Mouse (Mus musculus): ENCODE results near the gene Aipl1. TPM values are rescaled to one million over a fixed set of nuclear protein-coding genes. Genes with fewer than 3 reads are reported as not detected.
A peak's percentile ranks its signal among the peaks of the same experiment; 100 is the strongest.

Gene Aipl1
- polyA plus RNA-seq, 1 experiment from 2014 or later = 0.45 TPM

GRCm38 (mm10) chr11:72029143-72029542 is 8.2 kb downstream of the Aipl1 start:
- Histone ChIP-seq H3K4me3 (no peak overlapping the region), H3K27me3 (0 out of 2 replicates have a peak, but pooled peaks cover 6% of the 10 kb centered on the region), H3K36me3 (no peaks in the 10 kb centered on the region), H3K27ac (no peak overlapping the region), H3K4me2 (peak overlapping the region; percentile 14; the same call in 1 of the 2 replicates), H3K9ac (no peak overlapping the region), H3K9me3 (no peaks in the 10 kb centered on the region), H3K4me1 (peaks cover 6% of the 10 kb centered on the region)
- no peak for ATAC-seq (ENCODE audit: insufficient number of reproducible peaks, low FRiP score, low TSS enrichment, low read depth)
- WGBS = 15% methylated on average over 23 of the region's 23 CpGs

- H3K4me1 ChIP-seq = peaks cover 6% of the 10 kb centered on the region
- WGBS = 82% methylated on average over 9 of the region's 9 CpGs
- H3K27ac ChIP-seq = no peak overlapping the region
- H3K9ac ChIP-seq = no peak overlapping the region
- H3K36me3 ChIP-seq = no peaks in the 10 kb centered on the region
- H3K9me3 ChIP-seq = no peaks in the 10 kb centered on the region
- no peak for ATAC-seq (ENCODE audit: insufficient number of reproducible peaks, low FRiP score, low TSS enrichment, low read depth)
- 0 out of 2 replicates have a peak, but pooled peaks cover 6% of the 10 kb centered on the region for H3K27me3 ChIP-seq
- H3K4me3 ChIP-seq = no peak overlapping the region
- no peak overlapping the region for H3K4me2 ChIP-seq
Measured at GRCm38 (mm10) chr11:72027836-72028235, 9.5 kb downstream of the Aipl1 start.

DNA sequence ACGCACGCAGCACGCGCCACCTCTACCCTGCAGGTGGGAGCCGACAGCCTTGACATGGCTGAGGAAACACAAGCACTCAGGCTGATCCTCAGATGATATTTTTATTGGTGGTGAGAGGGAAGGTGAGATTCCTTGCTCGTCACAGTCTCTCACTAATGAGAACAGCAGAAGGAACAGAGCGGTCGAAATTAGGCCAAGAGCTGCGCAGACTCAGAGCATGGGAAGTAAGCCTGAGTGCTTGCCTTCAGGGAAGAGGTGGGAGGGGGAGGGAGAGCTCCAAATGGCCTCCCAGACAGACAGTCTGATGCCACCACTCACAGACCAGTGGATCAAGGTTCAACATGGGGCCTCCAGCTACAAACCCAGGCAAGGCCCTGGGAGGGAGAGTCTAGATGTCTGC is 10.8 kb downstream of the Aipl1 start:
- Histone ChIP-seq H3K9ac (no peak overlapping the region), H3K36me3 (no peaks in the 10 kb centered on the region), H3K9me3 (no peaks in the 10 kb centered on the region), H3K27ac (no peak overlapping the region), H3K27me3 (0 out of 2 replicates have a peak, but pooled peaks cover 6% of the 10 kb centered on the region), H3K4me1 (peaks cover 6% of the 10 kb centered on the region), H3K4me2 (no peak overlapping the region), H3K4me3 (no peak overlapping the region)
- ATAC-seq (ENCODE audit: insufficient number of reproducible peaks, low FRiP score, low TSS enrichment, low read depth) = no peak
- 81% methylated on average over 9 of the region's 9 CpGs for WGBS

DNA sequence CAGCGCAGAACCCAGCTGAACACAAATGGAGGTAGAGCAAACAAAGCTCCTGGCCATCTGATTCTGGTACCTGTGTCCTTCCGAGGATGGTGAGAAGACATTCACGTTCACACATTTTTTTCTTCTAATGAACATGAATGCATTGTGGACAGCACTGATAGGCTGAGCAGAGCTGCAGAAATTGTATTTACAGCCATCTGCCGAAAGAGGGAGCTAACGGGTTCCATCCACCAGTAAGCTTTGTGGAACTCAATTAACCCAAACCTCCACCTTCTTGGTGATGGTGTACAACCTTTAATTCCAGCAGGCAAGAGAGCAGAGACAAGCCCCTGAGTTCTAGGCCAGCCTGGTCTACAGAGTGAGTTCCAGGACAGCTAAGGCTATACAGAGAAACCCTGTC is 11.5 kb downstream of the Aipl1 start:
- ATAC-seq (ENCODE audit: insufficient number of reproducible peaks, low FRiP score, low TSS enrichment, low read depth) = no peak

DNA sequence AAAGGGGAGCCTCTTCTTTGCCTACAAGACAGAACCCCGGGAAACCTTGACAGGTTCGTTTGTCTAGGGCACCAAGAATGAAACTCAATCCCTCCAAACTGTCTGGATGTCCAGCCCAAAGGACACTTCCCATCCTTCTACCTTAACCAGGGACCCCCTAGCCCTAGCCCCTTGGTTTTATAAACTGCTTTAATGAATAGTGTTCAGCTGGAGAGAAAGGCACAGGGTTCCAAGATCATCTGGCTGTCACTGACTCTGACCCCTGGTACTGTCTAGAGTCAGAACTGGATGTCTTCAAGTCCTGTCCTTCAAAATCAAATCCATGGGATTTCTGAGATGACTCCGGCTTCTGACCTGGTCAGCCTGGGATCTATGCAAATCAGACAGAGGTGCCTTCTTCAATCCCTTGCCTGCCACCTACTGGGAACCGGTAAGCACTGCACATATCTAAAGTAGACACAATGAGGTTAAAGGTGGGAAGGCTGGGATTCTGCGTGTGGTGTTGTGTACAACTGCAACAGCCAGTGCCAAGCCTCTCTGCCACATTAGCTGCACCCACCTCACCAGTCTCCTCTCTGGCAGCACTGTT is 13.0 kb downstream of the Aipl1 start:
- Histone ChIP-seq H3K4me2 (no peak overlapping the region), H3K36me3 (no peaks in the 10 kb centered on the region), H3K27me3 (0 out of 2 replicates have a peak, but pooled peaks cover 6% of the 10 kb centered on the region), H3K9ac (no peak overlapping the region), H3K9me3 (no peaks in the 10 kb centered on the region), H3K27ac (no peak overlapping the region), H3K4me1 (peaks cover 4% of the 10 kb centered on the region), H3K4me3 (no peak overlapping the region)
- 29% methylated on average over 5 of the region's 5 CpGs for WGBS
- no peak for ATAC-seq (ENCODE audit: insufficient number of reproducible peaks, low FRiP score, low TSS enrichment, low read depth)

More for the DNA sequence above, 11.5 kb downstream of the Aipl1 start:
- Histone ChIP-seq H3K4me1 (peaks cover 6% of the 10 kb centered on the region), H3K4me3 (no peak overlapping the region), H3K4me2 (no peak overlapping the region), H3K36me3 (no peaks in the 10 kb centered on the region), H3K9me3 (no peaks in the 10 kb centered on the region), H3K27ac (no peak overlapping the region), H3K9ac (no peak overlapping the region), H3K27me3 (0 out of 2 replicates have a peak, but pooled peaks cover 6% of the 10 kb centered on the region)
- WGBS = 42% methylated on average over 5 of the region's 5 CpGs

DNA sequence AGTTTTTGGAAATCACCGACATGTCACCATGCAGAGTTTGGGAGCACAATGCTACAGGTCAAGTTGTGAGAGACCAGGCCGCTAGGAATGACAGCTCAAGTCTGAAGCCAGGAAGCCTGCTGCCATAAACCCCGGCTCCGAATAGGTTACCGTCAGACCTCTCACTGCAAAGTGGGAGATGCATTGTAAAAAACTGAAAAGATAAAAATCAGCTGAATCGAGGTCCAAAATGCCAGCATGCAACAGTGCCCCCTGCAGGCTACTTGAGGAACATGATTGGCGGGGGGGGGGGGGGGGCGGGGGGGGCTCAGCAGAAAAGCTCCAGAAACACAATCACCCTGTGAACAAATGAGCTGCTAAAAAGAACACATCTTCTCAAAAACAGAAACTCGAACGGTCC is 13.7 kb downstream of the Aipl1 start:
- no peak overlapping the region for H3K9ac ChIP-seq
- no peak overlapping the region for H3K4me2 ChIP-seq
- 27% methylated on average over 10 of the region's 10 CpGs for WGBS
- no peak overlapping the region for H3K4me3 ChIP-seq
- no peaks in the 10 kb centered on the region for H3K36me3 ChIP-seq
- H3K27ac ChIP-seq = no peak overlapping the region
- ATAC-seq (ENCODE audit: insufficient number of reproducible peaks, low FRiP score, low TSS enrichment, low read depth) = no peak
- H3K4me1 ChIP-seq = no peaks in the 10 kb centered on the region
- no peaks in the 10 kb centered on the region for H3K27me3 ChIP-seq
- H3K9me3 ChIP-seq = no peaks in the 10 kb centered on the region

- Histone ChIP-seq H3K36me3 (no peaks in the 10 kb centered on the region), H3K27ac (no peak overlapping the region), H3K9ac (no peak overlapping the region), H3K4me2 (no peak overlapping the region), H3K27me3 (no peaks in the 10 kb centered on the region), H3K4me1 (no peaks in the 10 kb centered on the region), H3K9me3 (no peaks in the 10 kb centered on the region), H3K4me3 (no peak overlapping the region)
- ATAC-seq (ENCODE audit: insufficient number of reproducible peaks, low FRiP score, low TSS enrichment, low read depth) = no peak
- 65% methylated on average over 6 of the region's 6 CpGs for WGBS
Measured at GRCm38 (mm10) chr11:72022827-72023226, 14.5 kb downstream of the Aipl1 start.

- Histone ChIP-seq H3K4me2 (no peak overlapping the region), H3K36me3 (no peaks in the 10 kb centered on the region), H3K27me3 (no peaks in the 10 kb centered on the region), H3K4me3 (no peak overlapping the region), H3K9ac (no peak overlapping the region), H3K9me3 (no peaks in the 10 kb centered on the region), H3K27ac (no peak overlapping the region), H3K4me1 (no peaks in the 10 kb centered on the region)
- ATAC-seq (ENCODE audit: insufficient number of reproducible peaks, low FRiP score, low TSS enrichment, low read depth) = no peak
- WGBS = 85% methylated on average over 4 of the region's 4 CpGs
Measured at GRCm38 (mm10) chr11:72021015-72021414, 16.3 kb downstream of the Aipl1 start.

DNA sequence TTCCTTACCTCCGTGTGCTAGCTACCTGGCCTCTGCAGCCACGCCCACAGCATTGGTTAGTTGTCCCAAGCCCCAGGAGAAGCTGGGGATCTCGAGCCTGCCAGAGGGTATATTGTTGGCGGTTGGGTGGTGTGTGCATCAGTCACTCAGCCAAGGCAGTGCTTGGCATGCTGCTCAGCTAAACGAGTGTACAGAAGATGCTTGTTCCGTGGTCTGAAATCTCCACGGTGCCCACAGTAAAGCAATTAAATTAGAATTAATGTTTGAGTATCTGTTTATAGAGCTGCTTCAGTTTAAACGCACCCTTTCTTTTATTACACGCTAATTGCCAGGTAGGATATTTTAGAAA is 20.1 kb downstream of the Aipl1 start:
- Histone ChIP-seq H3K36me3 (no peaks in the 10 kb centered on the region), H3K4me3 (no peak overlapping the region), H3K27me3 (no peaks in the 10 kb centered on the region), H3K9me3 (no peaks in the 10 kb centered on the region), H3K4me2 (no peak overlapping the region), H3K9ac (no peak overlapping the region), H3K4me1 (no peaks in the 10 kb centered on the region), H3K27ac (no peak overlapping the region)
- no peak for ATAC-seq (ENCODE audit: insufficient number of reproducible peaks, low FRiP score, low TSS enrichment, low read depth)
- 52% methylated on average over 9 of the region's 9 CpGs for WGBS

- 77% methylated on average over 13 of the region's 13 CpGs for WGBS
- no peak for ATAC-seq (ENCODE audit: insufficient number of reproducible peaks, low FRiP score, low TSS enrichment, low read depth)
- H3K4me1 ChIP-seq = no peaks in the 10 kb centered on the region
- no peaks in the 10 kb centered on the region for H3K9me3 ChIP-seq
- no peak overlapping the region for H3K9ac ChIP-seq
- no peak overlapping the region for H3K4me2 ChIP-seq
- H3K27me3 ChIP-seq = no peaks in the 10 kb centered on the region
- H3K27ac ChIP-seq = no peak overlapping the region
- no peak overlapping the region for H3K4me3 ChIP-seq
- no peaks in the 10 kb centered on the region for H3K36me3 ChIP-seq
Measured at GRCm38 (mm10) chr11:72016518-72017252, 20.6 kb downstream of the Aipl1 start.

GRCm38 (mm10) chr11:72014674-72015073 is 22.6 kb downstream of the Aipl1 start:
- H3K36me3 ChIP-seq = no peaks in the 10 kb centered on the region
- H3K27me3 ChIP-seq = no peaks in the 10 kb centered on the region
- 58% methylated on average over 4 of the region's 4 CpGs for WGBS
- no peaks in the 10 kb centered on the region for H3K9me3 ChIP-seq
- H3K9ac ChIP-seq = no peak overlapping the region
- H3K4me1 ChIP-seq = peaks cover 9% of the 10 kb centered on the region; the same call in 1 of the 2 replicates
- no peak overlapping the region for H3K4me3 ChIP-seq
- no peak overlapping the region for H3K27ac ChIP-seq
- no peak overlapping the region for H3K4me2 ChIP-seq
- ATAC-seq (ENCODE audit: insufficient number of reproducible peaks, low FRiP score, low TSS enrichment, low read depth) = no peak

- no peak overlapping the region for H3K9ac ChIP-seq
- no peaks in the 10 kb centered on the region for H3K36me3 ChIP-seq
- peaks cover 9% of the 10 kb centered on the region; the same call in 1 of the 2 replicates for H3K4me1 ChIP-seq
- H3K27ac ChIP-seq = no peak overlapping the region
- no peak overlapping the region for H3K4me2 ChIP-seq
- WGBS = 47% methylated on average over 1 of the region's 1 CpGs
- no peak for ATAC-seq (ENCODE audit: insufficient number of reproducible peaks, low FRiP score, low TSS enrichment, low read depth)
- H3K27me3 ChIP-seq = no peaks in the 10 kb centered on the region
- no peaks in the 10 kb centered on the region for H3K9me3 ChIP-seq
- H3K4me3 ChIP-seq = no peak overlapping the region
Measured at GRCm38 (mm10) chr11:72011955-72012354, 25.4 kb downstream of the Aipl1 start.
